Mouse (Mus musculus) spleen, adult 12 weeks (tissue): ENCODE measurements around the gene Klrg2.

Experiments used
- DNase-seq: peaks from one replicate; pipeline ENCODE4 v3.0.0; 2022; ENCODE audit warnings: low spot score

Klrg2 gene

DNA sequence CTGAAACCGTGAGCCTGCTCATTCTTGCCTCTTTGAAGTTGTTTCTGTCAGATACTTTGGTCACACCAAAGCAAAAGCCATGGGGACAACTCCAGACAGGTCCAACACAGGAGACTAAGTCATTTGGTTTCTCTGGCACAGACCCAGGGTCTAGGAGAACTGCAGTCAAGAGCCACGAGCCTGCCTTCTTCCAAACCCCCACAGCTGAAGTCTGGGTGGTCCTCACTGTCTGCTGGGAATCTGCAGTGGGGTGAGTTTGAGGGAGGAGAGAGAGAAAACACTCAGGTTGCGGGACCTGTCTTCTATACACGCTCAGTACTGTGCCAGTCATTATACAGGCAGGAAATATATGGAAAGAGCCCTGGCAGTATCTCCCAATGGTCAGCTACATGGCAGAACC is 9.6 kb downstream of the Klrg2 start:
- DNase-seq = no peak

DNA sequence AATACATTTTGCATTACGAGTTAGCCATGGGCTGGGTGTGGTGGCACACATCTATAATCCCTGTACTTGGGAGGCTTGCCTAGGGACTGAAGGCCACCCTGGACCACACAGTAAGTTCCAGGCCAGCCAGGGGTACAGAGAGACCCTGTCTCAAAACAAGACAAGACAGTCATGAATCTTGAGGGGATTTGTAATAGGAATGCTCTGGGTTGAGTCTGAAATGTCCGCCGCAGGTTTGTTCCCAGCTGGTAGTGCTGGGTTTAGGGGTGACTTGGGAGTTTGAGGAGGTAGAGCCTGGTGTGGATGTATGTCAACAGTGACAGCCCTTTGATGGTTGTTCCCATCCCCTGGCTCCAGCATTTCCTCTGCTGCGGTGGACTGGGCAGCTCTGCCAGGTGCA is 10.0 kb downstream of the Klrg2 start:
- DNase-seq = no peak

DNA sequence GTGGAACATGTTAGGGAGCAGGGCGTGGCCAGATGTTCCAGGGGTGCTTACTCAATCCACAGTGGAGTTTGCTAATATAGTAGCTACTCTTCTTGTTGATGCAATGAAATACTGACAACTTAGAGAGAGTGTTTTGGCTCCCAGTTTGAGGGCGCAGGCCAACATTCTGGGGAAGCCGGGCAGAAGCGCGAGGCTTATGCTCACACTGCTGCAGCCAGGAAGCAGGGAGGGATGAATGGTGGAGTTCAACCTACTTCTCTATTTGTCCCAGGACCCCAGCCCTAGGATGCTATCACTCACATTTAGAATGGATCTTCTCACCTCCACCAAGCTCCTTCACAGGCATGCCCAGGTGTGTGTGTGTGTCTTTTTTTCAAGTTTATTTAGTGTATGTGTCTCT is 11.0 kb downstream of the Klrg2 start:
- no peak for DNase-seq

DNA sequence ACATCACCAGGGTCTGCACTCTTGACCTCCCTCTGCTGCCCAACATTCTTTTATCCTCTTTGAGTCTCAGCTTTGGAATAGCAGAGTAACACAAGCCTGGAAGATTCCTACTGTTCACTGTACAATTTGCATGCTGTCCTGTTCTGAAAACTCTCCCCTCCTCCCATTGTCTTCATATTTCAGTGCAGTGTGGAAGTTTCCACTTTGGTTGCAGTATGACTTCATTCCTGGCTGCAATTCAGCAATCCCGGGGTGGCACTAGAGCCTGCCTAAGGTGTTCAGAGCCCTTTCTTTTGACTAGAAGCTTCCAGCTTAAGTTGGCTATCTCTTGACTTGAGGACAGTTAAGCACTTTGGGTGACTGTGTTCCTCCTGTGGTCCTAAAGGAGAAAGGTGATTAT is 12.6 kb downstream of the Klrg2 start:
- no peak for DNase-seq

DNA sequence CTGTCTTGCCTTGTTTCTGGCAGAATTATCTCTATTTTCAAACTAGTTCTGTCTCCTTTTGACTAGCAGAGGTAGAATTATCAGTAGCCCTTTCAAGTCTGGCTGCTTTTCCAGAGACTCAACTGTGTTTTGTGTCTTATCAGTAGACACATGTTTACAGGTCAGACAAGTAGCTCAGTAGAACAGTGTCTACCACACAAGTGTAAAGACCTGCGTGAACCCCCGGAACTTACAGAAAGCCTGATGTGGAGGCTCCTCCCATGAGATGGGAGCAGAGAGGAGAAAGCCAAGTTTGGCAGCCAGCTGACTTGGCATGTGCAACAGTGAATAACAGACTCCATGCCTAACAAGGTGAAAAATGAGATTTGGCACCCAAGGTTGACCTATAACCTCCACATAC is 13.6 kb downstream of the Klrg2 start:
- DNase-seq = no peak

DNA sequence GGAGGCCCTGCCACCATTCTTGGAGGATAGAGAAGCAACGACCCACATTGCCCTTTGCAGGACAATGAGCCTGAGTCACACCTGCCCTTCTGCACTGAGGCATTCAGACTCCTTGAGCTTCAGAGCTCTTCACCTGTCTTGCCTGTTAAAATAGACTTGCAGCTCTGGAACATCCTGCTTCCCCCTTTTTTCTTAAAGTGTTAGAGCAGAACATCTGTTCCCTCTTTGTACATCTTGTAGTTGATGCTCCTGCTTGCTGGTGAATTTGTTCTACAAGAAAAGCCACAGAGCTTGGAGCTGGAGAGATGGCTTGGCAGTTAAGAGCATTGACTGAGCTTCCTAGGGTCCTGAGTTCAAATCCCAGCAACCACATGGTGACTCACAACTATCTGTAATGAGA is 14.6 kb downstream of the Klrg2 start:
- DNase-seq = no peak

DNA sequence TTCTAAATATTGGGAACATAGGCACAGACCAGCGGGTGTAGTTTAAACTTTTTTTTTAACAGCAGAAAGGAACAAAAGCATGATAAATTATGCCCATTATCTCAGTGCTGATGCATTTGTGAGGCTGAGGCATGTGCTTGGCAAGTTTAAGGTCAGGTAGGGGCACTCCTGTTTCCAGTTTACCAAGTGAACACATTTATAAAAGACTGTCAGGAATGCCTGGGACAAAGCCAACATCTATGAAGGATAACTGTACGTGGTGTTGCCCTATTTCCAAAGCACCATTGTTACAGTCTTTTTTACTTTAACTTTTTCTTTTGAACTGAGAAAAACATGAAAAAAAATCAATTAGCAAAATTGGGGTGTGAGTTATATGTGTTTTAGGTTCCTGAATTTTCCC is 27.1 kb downstream of the Klrg2 start:
- DNase-seq = no peak

DNA sequence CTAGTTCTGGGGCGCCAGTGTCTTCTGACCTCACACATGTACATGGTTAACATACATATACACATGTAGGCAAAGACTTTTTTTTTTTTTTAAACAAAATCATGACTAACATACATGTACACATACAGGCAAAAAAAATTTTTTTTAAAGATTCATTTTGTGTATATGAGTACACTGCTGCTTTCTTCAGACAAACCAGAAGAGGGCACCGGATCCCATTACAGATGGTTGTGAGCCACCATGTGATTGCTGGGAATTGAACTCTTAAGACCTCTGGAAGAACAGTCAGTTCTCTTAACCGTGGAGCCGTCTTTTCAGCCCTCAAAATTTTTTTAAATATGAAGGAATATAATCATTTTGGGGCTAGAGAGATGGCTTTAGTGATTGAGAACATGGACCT is 39.6 kb downstream of the Klrg2 start:
- DNase-seq = no peak

DNA sequence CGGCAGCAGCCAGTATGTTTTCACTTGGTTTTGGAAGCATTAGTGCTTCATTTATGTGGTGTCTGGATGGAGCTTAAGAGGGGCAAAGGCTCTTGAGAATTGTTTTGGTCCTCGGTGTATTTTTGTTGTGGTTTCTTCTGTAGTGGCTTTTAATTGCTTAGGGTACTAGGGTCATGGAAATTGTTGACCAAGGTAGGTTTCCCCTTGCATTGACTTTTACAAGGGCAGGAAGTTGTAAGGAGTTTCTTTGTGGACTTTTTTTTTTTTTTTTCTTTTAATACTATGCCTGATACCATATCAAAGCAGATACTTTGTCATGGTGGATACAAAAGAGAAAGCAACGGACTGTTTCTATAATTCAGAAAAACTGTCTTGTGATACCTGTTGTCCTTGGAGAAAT is 55.3 kb downstream of the Klrg2 start:
- DNase-seq = no peak

DNA sequence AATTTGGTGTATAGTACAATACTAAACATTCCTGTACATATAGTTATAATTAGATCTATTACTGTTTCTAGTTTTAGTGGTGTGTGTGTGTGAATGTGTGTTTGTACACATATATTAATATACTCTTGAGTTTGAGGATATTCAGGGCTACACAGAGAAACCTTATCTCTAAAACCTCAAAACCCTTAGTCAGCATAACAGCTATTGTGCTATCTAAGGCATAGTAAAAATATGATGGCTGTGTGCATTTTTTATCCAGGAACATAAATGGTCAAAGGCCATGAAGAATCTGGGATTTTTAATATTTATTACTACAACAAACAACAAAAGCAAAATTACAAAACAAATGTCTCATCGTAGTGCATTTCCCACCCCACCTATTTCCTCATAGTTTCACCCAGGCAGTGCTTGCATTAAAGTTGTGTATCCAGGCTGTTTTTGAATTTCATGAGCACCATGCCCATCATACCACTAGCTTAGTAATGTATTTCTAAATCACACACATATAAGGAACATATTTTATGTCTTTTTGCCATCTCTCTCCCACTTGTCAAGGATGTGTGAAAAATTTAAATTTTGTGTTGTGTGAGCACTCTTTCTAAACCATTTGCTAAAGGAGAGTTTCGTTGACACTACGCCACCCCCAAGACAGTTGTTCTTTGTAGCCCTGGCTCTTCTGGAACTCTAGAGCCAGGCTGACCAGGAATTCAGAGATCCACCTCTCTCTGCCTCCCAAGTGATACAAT is 56.8 kb downstream of the Klrg2 start:
- no peak for DNase-seq

DNA sequence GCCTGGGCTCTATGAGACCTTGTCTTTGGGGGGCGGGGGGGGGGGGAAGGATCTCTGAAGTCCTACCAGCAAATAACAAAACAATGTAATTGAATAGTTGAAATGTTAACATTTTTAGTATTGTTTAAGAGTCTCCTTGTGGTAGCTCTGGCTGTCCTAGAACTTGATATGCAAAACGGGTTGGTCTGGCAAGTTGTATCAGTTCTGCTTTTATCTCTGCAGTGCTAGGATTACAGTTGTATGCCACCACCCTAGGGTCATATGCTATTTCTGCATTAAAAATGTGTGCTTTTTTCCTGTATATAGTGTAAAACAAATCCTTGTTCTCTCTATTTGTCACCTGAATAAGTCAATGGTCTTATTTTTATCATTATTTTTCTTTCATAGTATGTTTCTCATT is 60.9 kb downstream of the Klrg2 start:
- no peak for DNase-seq
